Mouse (Mus musculus): ENCODE measurements at regions not wholly inside any gene's neighbourhood (a gene's known extent, or its start where the extent isn't known, plus 50 kb on each side); places are given as distances from the start of the nearest gene placed in this dataset.
"Not testable (repeated sequence)": the region's sequence is repeated elsewhere in the genome, so short reads cannot be mapped to it uniquely, and the experiment has no call there.

DNA sequence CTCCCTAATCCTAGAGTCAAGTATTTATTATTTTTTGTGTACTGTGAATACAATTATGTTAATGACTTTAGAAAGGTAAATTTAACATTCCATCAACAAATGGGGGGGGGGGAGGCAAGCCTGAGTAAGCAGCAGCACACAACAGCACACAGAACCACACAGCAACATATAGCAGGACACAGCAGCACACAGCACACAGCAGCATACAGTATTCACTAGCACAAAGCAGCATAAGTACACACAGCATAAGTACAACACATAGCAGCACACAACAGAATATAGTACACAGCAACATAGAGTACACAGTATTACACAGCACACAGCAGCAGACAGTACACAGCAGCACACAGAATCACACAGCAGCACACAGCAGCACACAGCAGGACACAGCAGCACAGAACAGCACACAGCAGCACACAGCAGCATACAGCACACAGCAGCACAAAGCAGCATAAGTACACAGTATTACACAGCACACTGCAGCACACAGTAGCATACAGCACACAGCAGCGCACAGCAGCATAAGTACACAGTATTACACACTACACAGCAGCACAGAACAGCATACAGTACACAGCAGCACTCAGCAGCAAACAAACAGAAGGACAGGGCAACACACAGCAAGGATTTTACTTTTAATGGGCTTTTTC lies 605.7 kb downstream of the Tbl1xr1 start:
- DNase-seq (ENCODE audit: low spot score in 2 of 2) = no peak
- intact Hi-C loops (cut with DNase I) = no loop called here

DNA sequence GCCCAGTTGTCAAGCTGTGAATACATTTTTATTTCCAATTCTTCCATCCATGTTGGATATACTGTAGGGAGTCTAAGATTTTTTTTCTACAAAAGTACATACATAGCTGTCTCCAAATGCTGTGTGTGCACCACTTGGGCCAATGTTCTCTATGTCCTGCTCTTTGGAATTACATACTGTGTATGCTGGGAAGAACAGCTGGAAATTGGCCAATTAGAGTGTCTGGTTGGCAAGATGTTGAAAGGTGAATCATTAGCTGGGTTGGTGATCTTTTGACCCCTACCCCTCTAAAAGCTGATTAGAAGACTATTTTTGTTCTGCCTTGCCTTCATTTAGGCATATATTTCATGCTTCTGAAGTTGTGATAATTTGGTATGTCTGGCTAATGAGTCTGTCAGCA lies 622.9 kb downstream of the Tbl1xr1 start:
- intact Hi-C loops (cut with DNase I) = no loop called here
- no peak for DNase-seq (ENCODE audit: low spot score in 2 of 2)

DNA sequence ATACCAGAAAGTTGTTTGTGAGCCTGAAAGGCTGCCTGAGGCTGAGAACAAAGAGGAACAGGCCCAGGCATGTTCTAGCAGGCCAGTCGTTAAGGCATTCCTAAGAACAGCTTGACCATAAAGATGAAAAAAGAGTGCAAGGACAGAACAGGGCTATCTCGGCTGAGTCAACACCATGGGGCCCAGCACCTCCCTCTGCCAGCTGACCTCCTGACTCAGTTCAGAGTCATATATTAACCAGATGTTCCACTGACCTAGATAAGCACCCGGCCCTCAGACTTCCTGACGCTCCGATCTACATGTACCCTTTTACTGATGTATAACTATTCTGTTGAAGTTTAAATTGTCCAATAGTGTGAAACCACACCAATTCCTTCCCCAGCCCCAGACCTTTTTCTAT lies 625.0 kb downstream of the Tbl1xr1 start:
- intact Hi-C loops (cut with DNase I); DNase-seq (ENCODE audit: low spot score in 2 of 2): not testable (repeated sequence)

DNA sequence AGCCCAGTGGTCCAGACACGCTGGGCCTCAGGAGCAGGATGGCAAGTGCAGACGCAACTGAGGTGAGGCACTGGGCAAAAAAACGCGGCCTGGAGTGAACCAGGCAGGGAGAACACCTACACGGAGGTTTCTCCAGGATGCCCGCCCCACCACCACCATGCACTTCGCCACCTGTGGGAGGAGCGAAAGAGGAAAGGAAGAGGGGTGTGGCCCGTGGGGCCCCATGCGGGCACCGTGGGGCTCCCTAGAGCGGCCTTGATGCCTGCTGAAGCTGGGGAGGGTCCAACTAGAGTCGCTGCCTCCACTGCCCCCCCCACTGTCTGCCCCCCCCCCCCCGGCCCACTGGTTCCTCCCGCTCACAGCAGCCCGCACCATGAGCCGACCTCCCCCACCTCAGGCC lies 629.2 kb downstream of the Tbl1xr1 start:
- intact Hi-C loops (cut with DNase I) = no loop called here

DNA sequence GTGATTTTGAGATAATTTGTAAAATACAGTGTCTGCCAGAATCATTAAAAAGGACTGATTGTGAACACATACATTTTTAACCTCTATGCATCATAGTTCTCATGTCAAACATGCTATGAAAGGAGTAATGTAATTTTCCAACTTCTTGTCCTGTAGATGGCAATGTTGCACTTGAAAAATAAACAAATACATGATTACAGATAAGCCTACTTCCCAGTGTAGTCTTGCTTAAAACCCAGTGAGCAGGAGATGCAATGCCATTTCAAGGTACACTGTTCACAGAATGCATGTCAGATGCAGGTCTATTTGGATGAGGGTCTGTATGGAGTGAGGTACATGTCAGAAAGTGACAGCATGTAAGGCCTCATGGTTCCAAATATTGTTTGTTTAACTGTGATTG lies 668.6 kb downstream of the Tbl1xr1 start:
- DNase-seq (ENCODE audit: low spot score in 2 of 2) = peak in 1 of 2 experiments; percentile 3
- intact Hi-C loops (cut with DNase I) = no loop called here

More for the DNA sequence above, 629.2 kb downstream of the Tbl1xr1 start:
- DNase-seq (ENCODE audit: low spot score in 2 of 2) = no peak
